Mouse (Mus musculus) urinary bladder, postnatal 10 days (tissue): ENCODE results near the gene Uqcr11.

Experiments used
- DNase-seq: peaks from one replicate; pipeline ENCODE4 v3.0.0; 2022; ENCODE audit warnings: low spot score

The Uqcr11 gene

DNA sequence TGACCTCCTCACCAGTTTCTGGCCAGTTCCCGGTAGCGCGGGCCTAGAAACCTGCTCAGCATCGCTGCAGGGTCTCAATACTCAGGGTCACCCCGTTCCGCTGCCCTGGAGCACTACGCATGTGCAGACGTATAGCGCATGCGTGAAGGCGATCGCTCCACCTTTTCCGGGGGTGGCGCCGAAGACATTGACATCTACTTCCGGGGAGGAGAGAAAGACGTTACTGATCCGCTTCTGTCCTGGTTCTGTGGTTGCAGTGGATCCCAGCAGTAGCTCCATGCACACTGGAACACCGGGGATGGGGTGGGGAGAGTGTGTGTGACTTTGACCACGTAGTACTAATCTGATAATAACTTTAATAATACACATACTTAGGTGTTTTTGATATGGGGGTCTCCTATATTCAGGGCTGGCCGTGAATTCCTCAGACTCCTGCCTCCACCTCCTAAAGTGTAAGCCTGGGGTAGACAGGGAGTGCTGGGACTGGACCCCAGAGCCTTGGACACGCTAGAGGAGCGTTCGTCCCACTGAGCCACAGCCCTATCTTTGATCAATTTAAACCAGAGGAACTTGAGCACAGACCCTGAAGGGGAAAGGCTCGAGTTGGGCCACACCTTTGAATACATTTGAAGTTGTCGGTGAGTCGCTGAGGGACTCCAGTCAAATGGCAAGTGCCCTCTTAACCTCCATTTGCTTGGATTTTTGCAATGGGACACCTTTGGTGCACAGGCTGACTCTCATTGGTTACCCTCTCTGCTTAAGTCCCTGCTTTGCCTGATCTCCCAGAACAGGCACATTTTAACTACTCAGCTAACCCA is at the start of gene Uqcr11:
Uqcr11 (minus strand) TSS at position 147 of the 818 bp plus-strand sequence.
- peak; percentile 74 for DNase-seq

DNA sequence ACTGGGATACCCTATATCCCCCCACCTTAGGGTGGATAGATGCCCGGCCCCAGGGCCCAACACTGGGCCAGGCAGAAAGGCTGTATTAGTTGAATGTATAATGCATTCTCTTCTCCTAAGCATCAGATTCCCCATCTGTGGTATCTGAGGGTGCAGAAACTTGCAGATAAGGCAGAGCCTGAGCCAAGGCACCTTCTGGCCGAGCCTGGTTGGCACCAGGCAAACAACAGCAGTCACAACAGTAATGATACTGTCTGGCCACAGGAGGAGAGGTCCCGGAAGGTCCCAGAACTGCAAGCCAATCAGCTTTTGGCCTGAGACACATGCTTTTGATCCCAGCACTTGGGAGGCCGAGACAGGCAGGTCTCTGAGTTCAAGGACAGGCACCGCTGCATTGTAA is 49.1 kb upstream of the Uqcr11 start:
- no peak for DNase-seq

DNA sequence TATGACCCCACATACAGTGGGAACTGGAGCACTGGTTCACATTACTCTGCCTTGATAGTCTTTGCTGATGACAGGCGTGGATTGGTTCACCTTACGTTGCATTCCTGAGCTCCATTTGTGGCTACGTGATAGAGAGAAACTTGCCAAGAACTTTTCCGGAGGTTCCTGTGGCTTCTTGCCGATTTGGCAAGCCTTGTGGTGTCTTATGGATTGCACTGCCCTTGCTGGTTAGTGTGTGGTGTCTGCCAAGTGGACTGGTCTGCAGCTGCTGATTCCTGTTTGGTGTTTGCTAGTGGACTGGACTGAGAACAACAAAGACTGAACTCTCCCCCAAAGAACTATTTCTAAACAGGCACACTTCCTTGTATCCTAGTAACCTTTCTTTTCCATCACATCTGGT is 48.2 kb upstream of the Uqcr11 start:
- no peak for DNase-seq

DNA sequence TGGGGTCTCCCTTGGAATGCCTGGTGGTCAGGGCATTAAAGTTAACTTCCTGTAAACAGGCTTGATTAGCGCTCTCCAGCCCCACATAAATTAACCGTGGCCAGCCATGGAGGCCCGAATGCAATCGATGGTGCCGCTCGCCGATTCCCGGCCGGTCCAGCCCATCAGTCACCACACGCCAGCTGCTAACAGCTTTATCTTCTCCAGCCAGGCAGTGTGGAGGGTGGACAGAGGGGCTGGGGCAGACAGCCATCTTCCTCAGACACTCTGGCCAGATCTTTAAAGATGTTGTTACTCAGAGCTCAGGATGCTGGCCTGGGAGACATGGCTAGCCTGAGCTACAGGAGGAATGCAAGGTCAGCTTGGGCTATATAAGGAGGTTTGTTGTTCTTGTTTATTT is 47.0 kb upstream of the Uqcr11 start:
- no peak for DNase-seq

DNA sequence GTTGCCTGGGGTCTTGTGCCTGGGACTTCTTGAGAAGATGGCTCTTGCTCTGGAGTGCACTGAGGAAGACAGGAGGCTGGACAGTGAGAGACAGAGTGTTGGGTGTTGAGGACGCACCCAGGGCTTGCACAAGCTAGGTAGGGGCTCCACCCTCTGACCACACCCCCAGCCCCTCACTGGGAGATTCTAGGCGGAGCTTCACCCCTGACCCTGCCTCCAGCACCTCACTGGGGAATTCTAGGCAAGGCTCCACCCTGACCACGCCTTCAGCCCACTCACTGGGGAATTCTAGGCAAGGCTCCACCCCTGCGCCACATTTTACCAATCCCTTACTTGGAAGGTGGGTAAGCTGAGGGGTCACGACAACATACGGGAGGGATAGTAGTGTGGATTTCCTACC is 44.0 kb upstream of the Uqcr11 start:
- DNase-seq = no peak

DNA sequence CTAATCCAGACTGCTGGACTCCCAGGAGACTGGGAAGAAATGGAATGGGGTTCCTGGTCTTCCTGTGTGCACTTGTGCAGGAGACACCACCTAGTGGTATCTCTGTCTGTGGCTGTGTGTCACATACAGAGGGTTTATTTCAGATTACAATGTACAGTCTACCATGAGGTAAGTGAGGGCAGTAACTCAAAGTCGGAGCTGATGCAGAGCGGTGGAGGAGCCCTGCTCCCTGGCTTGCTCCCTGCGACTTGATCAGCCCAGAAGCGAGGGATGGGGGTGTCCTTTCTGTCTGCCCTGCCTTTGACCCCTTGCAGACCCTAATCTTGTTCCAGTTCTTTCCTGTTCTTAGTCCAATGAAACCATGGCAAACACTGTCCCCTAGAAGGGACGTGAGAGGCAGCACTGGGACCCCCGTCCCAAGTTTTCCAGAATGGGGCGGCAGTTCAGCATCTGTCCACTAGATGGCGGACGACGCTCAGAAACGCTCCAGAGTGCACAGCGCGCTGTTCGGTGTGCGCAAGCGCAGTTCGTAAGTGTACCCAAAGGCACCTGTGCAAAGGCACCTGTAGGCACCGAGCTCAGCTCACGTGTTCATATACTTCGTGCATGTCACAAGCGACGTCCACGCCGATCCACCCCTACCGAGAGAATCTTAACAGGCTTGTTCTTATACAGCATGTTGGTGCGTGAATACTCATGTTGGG is 39.4 kb upstream of the Uqcr11 start:
- DNase-seq = peak; percentile 44

- no peak for DNase-seq
These were observed 38.4 kb upstream of the Uqcr11 start for GRCm38 (mm10) chr10:80445052-80445451.

DNA sequence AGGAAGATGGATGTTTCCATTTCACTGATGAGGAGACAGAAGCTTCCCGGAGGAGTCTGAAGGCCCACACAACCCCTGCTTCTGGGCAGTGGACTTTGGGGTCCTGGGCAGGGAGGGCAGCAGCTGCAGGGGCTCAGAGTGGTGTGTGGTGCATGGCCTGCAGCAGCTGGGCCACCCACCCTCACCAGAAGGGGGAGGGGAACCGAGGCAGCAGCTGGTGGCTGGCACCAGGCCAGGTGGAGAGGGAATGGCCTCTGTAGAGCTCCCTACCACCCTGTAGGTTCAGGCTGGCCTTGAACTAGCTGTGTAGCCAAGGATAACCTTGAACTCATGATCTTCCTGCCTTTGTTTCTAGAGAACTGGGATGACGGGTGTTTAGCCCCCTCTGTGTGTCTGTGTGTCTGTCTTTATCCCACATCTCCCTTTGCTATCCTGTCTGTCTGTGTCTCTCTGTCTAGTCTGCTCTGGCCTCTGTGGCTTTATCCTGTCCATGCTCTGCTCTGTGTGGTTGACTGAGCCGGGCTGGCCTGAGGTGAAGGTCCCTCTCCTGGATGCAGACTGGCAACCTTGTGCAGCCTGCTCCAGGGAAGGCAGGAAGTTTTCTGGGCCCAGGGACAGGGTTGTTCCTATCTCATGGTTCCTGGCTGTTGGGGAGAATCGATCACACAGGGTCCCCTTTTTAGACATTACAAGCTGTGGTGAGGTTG is 37.9 kb upstream of the Uqcr11 start:
- DNase-seq = no peak

DNA sequence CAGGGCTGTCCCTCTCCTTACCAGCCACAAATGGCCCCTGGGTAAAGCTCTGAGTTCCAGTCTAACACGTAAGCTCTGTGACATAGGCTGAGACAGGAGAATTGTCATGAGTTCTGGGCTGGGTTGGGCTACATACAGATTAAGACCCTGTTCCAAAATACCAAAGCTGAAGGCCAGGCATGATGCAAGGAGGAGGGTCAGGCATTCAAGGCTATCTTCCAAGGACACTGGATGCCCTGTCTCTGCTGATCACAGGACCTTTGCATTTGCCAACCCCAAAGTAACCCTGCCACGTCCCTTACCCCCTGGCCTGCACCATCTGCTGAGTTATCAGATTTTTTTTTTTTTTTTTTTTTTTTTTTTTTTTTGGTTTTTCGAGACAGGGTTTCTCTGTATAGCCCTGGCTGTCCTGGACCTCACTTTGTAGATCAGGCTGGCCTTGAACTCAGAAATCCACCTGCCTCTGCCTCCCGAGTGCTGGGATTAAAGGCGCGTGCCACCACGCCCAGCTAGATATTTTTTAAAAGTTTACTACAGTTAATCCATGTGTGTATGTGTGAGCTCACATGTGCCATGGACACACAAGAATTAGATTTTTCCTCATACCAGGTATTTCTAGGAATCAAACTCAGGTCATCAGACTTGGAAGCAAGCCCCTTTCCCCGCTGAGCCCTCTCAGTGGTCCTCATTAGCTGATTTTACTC is 37.1 kb upstream of the Uqcr11 start:
- no peak for DNase-seq

- no peak for DNase-seq
These were observed 36.4 kb upstream of the Uqcr11 start for GRCm38 (mm10) chr10:80442989-80443388.

GRCm38 (mm10) chr10:80441598-80441997 is 35.0 kb upstream of the Uqcr11 start:
- no peak for DNase-seq

DNA sequence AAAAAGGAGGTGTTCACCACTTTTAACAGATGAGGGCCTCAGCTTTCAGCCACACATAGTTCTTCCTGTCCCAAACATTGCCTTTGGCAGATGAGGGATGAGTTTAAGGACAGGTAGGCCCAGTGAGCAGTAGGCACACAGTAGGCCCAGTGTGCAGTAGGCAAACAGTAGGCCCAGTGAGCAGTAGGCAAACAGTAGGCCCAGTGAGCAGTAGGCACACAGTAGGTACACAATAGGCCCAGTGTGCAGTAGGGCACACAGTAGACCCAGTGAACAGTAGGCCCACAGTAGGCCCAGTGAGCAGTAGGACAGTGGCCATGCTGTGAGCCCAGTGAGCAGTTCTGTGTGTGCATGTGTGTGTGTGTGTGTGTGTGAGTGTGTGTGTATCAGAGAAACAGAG is 33.4 kb upstream of the Uqcr11 start:
- no peak for DNase-seq

DNA sequence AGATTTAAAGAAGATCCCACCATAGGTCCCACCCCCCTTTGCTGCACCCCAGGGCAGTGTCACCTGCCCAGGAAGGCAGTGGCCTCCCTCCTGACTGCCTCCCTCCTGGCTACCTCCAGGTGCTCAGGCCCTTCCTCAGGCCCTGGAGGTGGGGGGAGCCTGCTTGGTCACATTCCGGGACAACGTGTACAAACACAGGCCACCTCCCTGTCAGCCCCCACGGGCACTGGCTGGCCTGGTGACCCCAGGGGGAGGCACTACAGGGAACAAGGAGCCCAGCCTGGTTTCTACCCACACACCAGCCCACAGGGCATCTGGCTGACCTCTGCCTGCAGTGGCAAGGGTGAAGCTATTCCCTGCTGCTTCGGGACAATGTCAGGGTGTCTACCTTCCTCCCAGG is 31.3 kb upstream of the Uqcr11 start:
- DNase-seq = peak; percentile 37

GRCm38 (mm10) chr10:80436276-80436675 is 29.6 kb upstream of the Uqcr11 start:
- no peak for DNase-seq

- no peak for DNase-seq
These were observed 29.1 kb upstream of the Uqcr11 start for GRCm38 (mm10) chr10:80435764-80436163.

GRCm38 (mm10) chr10:80434823-80435222 is 28.2 kb upstream of the Uqcr11 start:
- no peak for DNase-seq

GRCm38 (mm10) chr10:80434233-80434592 is 27.6 kb upstream of the Uqcr11 start:
- no peak for DNase-seq

DNA sequence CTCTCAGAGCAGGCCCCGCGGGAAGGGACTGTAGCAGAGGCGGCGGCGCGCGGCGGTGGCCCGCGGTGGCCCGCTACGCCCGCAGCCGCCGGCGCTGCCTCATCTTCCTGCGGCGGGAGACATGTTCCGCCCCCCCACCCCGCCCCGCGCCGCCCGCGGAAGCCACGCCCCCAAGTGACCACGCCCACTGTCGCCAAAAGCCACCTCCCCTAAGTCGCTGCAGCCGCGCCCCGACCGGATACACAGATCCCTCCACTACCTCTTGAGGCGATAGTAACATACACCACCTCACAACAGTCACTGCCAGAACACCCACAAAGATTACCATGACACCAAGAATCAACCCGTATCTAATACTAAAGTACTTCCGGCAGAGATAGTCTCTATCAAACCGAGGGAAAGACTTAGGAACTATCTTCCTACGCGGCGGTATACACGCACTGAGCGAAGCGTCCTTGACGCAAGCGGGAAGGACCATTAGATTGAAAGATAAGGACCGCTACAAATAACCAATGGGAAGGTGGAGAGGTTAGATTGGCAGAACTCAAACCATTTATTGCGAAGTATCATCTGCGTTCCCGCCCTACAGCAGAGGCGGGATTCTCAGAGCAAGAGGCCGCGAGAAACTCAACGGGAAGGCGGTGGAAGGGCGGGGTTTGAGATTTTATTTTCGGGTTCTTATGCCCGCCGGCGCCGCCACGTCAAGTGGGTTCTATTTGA is 27.0 kb upstream of the Uqcr11 start, which contains the start of gene Tcf3:
Tcf3 (minus strand) TSS at position 135 of the 720 bp plus-strand sequence.
- peak; percentile 82 for DNase-seq

DNA sequence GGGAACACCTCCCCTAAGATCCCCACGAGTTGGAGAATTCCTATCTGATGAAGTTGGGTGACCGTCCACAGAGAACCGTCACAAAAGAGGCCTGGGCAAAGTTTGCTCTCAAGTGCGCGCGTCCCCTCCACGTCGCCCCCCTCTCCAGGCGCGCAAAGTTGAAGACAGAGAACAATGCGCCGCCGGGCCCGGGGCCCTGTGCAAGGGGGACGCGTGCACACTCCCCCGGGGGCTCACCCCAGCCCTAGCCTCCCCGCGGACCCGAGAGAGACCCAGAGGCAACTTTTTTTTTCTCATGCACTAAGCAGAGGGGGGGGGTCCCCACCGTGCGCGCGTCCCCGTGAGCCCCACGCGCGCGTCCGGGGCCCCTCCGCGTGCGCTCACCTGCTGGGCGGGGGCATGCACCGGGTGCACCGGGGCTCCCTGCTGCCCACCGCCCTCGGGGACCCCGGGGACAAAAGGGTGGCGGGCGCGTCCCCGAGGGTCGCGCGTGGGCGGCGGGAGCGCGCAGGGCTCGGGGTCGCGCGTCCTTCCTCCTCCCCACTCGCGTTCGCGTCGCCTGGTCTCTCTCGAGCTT is 26.4 kb upstream of the Uqcr11 start:
- no peak for DNase-seq

DNA sequence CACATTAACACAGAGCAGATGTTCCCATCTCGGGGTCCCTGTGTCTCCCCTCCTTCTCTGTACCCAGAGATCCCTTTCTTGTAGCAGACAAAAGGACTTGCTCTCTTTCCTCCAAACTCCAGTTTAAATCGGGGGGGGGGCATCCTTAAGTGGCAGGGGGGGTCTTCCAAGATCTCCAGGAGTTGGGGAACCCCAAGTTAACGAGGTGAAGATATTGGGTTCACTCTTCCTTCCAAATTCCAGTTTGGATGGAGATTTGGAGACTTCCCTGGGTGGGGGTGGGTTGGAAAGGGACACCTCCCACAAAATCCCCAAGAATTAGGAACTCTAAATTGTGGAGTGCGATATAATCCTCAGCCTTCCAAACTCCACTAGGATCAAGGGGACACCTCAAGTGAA is 25.8 kb upstream of the Uqcr11 start:
- DNase-seq = no peak
